Mouse (Mus musculus) thymus, adult 2 months (tissue): ENCODE measurements around the gene Phf10.

Source experiments
- CTCF ChIP-seq: fragments of 200-500 bp; IDR thresholded peaks from 2 replicates; pipeline ENCODE4 v1.5.1; 2012; ENCODE audit warnings: mild to moderate bottlenecking, control low read depth, low read length, moderate library complexity, borderline replicate concordance; ENCODE audit not compliant: control insufficient read depth, poor library complexity, insufficient read depth; ENCODE audit errors: extremely low read depth
- POLR2A ChIP-seq: fragments of 200-500 bp; IDR thresholded peaks from 2 replicates; pipeline ENCODE4 v1.6.1; 2012; ENCODE audit warnings: mild to moderate bottlenecking, low read length, control low read depth, moderate library complexity; ENCODE audit not compliant: control insufficient read depth, poor library complexity, insufficient read depth; ENCODE audit errors: extremely low read depth

- no peak for TF ChIP-seq POLR2A
- no peak for TF ChIP-seq CTCF
These were observed 62.1 kb downstream of the Phf10 start for GRCm38 (mm10) chr17:14898972-14899371.
